Mouse (Mus musculus): ENCODE data around the gene B3gnt2. TPM values are rescaled to one million over a fixed set of nuclear protein-coding genes. Genes with fewer than 3 reads are reported as not detected.
"Not testable (repeated sequence)": the region's sequence is repeated elsewhere in the genome, so short reads cannot be mapped to it uniquely, and the experiment has no call there.

The B3gnt2 gene
- polyA plus RNA-seq, 1 experiment from 2014 or later, result 1.9 TPM

GRCm38 (mm10) chr11:22755180-22755579 is 105.6 kb downstream of the B3gnt2 start:
- H3K27ac ChIP-seq, result no peak overlapping the region
- WGBS, result 97% methylated on average over 1 of the region's 1 CpGs
- H3K4me2 ChIP-seq (replicated peaks), result no peak overlapping the region
- no peak overlapping the region for H3K9ac ChIP-seq (replicated peaks)
- no peaks in the 10 kb centered on the region for H3K36me3 ChIP-seq
- H3K27me3 ChIP-seq, result no peaks in the 10 kb centered on the region
- no peak overlapping the region for H3K4me3 ChIP-seq (replicated peaks)
- H3K4me1 ChIP-seq (replicated peaks), result no peaks in the 10 kb centered on the region
- H3K9me3 ChIP-seq, result no peaks in the 10 kb centered on the region
- ATAC-seq, result no peak

GRCm38 (mm10) chr11:22752596-22752995 is 108.2 kb downstream of the B3gnt2 start:
- Histone ChIP-seq H3K4me1 (replicated peaks) (no peaks in the 10 kb centered on the region), H3K4me2 (replicated peaks) (no peak overlapping the region), H3K27ac (no peak overlapping the region), H3K9ac (replicated peaks) (no peak overlapping the region), H3K36me3 (no peaks in the 10 kb centered on the region), H3K4me3 (replicated peaks) (no peak overlapping the region), H3K9me3 (no peaks in the 10 kb centered on the region), H3K27me3 (no peaks in the 10 kb centered on the region)
- no peak for ATAC-seq
- WGBS, result 50% methylated on average over 5 of the region's 5 CpGs

DNA sequence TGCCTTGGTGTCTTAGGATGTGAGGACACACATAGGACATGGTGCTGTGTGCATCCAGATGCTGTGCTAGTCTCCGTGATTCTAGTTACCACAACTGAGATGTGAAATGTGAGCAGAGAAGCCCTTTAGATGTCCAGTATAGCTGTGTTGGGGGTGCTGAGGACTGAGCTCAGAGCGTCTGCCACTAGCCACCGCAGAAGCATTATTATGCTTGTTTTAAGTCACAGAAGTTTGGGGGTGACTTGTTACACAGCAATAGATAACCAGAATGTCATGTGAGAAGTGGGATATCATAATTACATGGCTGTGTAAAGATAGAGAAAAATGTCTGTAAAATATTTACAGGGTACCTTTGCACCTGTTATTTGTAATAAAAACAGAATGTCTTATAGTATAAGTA is 109.2 kb downstream of the B3gnt2 start:
- Histone ChIP-seq H3K36me3 (no peaks in the 10 kb centered on the region), H3K4me1 (replicated peaks) (no peaks in the 10 kb centered on the region), H3K4me3 (replicated peaks) (no peak overlapping the region), H3K9ac (replicated peaks) (no peak overlapping the region), H3K27me3 (no peaks in the 10 kb centered on the region), H3K9me3 (0 out of 2 replicates have a peak, but pooled peaks cover 2% of the 10 kb centered on the region), H3K4me2 (replicated peaks) (no peak overlapping the region), H3K27ac (no peak overlapping the region)
- 91% methylated on average over 3 of the region's 3 CpGs for WGBS
- no peak for ATAC-seq

DNA sequence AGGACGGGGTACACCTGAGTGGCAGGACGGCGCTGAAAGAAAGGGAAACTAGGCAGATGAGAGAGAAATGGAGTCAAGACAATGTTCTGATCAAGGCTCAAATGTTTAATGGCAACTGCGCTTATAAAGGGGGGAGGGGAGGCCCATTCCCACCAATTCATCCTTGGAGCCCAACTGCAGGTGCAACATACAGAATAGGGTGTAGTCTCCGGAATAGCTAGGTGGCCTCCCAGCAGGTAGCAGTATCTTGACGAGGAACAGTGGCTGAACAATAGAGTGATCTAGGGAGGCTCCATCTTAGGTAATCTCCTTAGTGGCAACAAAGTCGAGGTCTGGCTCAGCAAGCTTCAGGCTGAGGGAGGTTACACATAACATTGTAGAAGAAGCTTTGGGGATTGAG is 113.4 kb downstream of the B3gnt2 start:
- Histone ChIP-seq H3K4me3 (replicated peaks) (no peak overlapping the region), H3K9ac (replicated peaks) (no peak overlapping the region), H3K9me3 (peaks cover 12% of the 10 kb centered on the region; the same call in 1 of the 2 replicates), H3K4me1 (replicated peaks) (peaks cover 4% of the 10 kb centered on the region; the same call in 1 of the 2 replicates), H3K4me2 (replicated peaks) (no peak overlapping the region), H3K27me3 (no peaks in the 10 kb centered on the region), H3K27ac (no peak overlapping the region), H3K36me3 (no peaks in the 10 kb centered on the region)
- WGBS, result 67% methylated on average over 7 of the region's 7 CpGs
- ATAC-seq, result no peak

GRCm38 (mm10) chr11:22745356-22745755 is 115.4 kb downstream of the B3gnt2 start:
- Histone ChIP-seq H3K36me3 (no peaks in the 10 kb centered on the region), H3K4me1 (replicated peaks) (peaks cover 13% of the 10 kb centered on the region), H3K9ac (replicated peaks) (no peak overlapping the region), H3K27ac (no peak overlapping the region), H3K4me2 (replicated peaks) (no peak overlapping the region), H3K27me3 (no peaks in the 10 kb centered on the region), H3K4me3 (replicated peaks) (no peak overlapping the region), H3K9me3 (peaks cover 12% of the 10 kb centered on the region; the same call in 1 of the 2 replicates)
- no peak for ATAC-seq

DNA sequence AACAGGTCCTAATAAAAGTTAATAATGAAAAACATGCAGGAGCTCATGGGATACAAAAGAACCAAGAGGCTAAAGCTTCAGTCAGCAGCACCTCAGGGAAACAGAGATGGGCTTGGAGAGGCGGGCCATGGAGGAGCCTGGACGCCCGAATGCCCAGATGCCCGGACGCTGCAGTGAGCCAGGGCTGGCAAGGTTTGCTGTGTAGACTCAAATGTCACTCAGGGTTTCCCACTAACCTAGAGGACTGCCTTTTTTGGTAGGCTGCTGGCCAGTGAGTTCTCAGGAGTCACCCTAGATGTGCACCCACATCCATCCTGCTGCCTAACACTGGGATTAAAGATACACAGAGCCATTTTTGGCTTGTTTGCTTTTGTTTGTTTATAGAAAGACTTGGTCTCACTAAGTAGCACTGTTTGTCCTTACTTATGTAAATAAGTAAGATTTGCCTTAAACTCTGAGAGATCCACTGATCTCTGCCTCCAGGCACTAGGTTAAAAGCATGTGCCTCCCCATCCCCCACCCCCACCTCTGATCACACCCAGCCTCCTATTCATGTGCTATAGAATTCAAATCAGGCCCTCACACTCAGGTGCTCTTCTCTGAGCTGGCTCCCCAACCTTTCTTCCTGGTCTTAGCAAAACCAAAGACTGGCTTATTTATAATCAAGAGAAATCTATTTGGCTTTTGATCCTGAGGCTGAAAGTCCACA is 117.0 kb downstream of the B3gnt2 start:
- Histone ChIP-seq H3K9ac (replicated peaks) (no peak overlapping the region), H3K4me3 (replicated peaks) (no peak overlapping the region), H3K27ac (no peak overlapping the region), H3K27me3 (peaks cover 5% of the 10 kb centered on the region; the same call in 1 of the 2 replicates), H3K4me1 (replicated peaks) (peaks cover 13% of the 10 kb centered on the region), H3K9me3 (peaks cover 12% of the 10 kb centered on the region; the same call in 1 of the 2 replicates), H3K4me2 (replicated peaks) (no peak overlapping the region), H3K36me3 (no peaks in the 10 kb centered on the region)
- no peak for ATAC-seq
- WGBS, result 97% methylated on average over 5 of the region's 5 CpGs

DNA sequence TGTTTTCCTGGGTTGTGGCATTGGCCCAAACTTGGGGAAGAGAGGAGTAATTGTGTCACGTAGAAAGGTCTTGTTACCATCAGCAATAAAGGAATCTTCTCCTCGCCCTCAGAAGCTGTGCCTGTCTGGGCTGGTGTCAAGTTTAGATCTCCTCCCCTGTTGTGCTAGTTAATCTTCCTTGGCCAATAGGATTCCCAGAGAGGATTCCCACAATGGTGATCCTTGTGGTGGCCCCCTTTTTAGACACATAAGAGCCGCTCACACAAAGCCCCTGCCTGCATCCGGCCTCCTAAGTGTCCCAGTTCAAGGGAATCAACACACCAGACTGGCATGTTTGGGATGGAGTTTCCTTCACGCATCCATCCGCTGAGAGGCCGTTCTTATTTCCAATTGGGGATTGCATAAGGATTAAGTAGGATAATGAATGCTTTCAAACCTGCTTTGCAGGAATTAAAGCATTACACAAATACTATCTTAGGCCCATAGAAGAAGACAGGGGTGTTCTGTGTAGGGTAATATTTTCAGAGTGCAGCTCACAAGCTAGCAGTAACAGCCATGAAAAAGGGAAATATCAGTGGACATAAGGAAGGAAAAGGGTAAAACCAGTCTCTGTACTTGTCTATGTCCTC is 118.6 kb downstream of the B3gnt2 start:
- H3K9me3 ChIP-seq, result peaks cover 12% of the 10 kb centered on the region; the same call in 1 of the 2 replicates
- ATAC-seq, result peak; percentile 73
- peak overlapping the region; percentile 53; the same call in 1 of the 2 replicates for H3K27ac ChIP-seq
- no peak overlapping the region for H3K4me2 ChIP-seq (replicated peaks)
- H3K4me3 ChIP-seq (replicated peaks), result no peak overlapping the region
- peaks cover 13% of the 10 kb centered on the region for H3K4me1 ChIP-seq (replicated peaks)
- H3K36me3 ChIP-seq, result no peaks in the 10 kb centered on the region
- H3K27me3 ChIP-seq, result peaks cover 5% of the 10 kb centered on the region; the same call in 1 of the 2 replicates
- 10% methylated on average over 7 of the region's 7 CpGs for WGBS
- no peak overlapping the region for H3K9ac ChIP-seq (replicated peaks)

GRCm38 (mm10) chr11:22741436-22741835 is 119.3 kb downstream of the B3gnt2 start:
- no peak overlapping the region for H3K4me3 ChIP-seq (replicated peaks)
- H3K4me2 ChIP-seq (replicated peaks), result no peak overlapping the region
- H3K9me3 ChIP-seq, result peaks cover 9% of the 10 kb centered on the region; the same call in 1 of the 2 replicates
- no peak overlapping the region for H3K9ac ChIP-seq (replicated peaks)
- no peak overlapping the region for H3K27ac ChIP-seq
- no peak for ATAC-seq
- WGBS, result 67% methylated on average over 3 of the region's 3 CpGs
- H3K36me3 ChIP-seq, result no peaks in the 10 kb centered on the region
- peaks cover 13% of the 10 kb centered on the region for H3K4me1 ChIP-seq (replicated peaks)
- peaks cover 5% of the 10 kb centered on the region; the same call in 1 of the 2 replicates for H3K27me3 ChIP-seq

GRCm38 (mm10) chr11:22739497-22740288 is 121.1 kb downstream of the B3gnt2 start:
- Histone ChIP-seq H3K4me2 (replicated peaks) (no peak overlapping the region), H3K27me3 (peaks cover 5% of the 10 kb centered on the region; the same call in 1 of the 2 replicates), H3K36me3 (no peaks in the 10 kb centered on the region), H3K4me1 (replicated peaks) (peaks cover 13% of the 10 kb centered on the region), H3K27ac (no peak overlapping the region), H3K9ac (replicated peaks) (no peak overlapping the region), H3K9me3 (no peaks in the 10 kb centered on the region), H3K4me3 (replicated peaks) (no peak overlapping the region)
- ATAC-seq, result no peak
- 81% methylated on average over 5 of the region's 5 CpGs for WGBS

DNA sequence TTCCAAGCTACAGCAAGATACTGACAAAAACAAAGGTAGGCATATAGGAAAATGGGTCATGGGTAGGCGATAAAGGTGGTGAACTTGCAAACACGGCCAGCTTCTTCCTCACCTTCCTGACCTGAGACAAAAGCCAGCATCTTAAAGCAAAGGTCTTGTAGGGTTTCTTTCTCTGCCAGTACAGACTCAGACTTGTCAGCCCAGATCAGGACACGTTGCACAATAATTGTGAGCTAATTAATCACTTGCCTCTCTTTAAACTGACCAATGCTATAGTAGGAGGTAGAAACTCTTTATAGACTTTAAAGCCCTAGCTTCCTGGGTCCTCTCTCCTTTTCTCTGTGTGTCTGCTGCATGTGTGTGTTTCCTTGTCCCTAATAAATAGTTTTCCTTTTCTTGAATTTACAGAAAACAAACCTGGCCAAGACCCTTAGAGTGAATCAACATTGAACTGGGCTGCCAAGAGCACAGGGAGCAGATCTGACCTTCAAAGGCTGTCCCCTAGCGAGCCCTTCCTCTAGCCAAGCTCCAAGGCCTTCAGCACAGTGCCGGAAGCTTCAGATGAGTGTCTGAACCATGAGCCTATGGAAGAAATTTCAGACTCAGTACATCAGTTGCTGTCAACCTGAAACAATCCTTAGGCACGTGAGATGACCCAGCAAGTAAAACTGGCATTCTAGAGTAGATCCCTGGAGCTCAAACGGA is 124.1 kb downstream of the B3gnt2 start:
- no peaks in the 10 kb centered on the region for H3K9me3 ChIP-seq
- no peak for ATAC-seq
- no peak overlapping the region for H3K4me2 ChIP-seq (replicated peaks)
- H3K36me3 ChIP-seq, result no peaks in the 10 kb centered on the region
- H3K27me3 ChIP-seq, result peaks cover 5% of the 10 kb centered on the region; the same call in 1 of the 2 replicates
- H3K4me3 ChIP-seq (replicated peaks), result no peak overlapping the region
- H3K27ac ChIP-seq, result no peak overlapping the region
- no peak overlapping the region for H3K9ac ChIP-seq (replicated peaks)
- 86% methylated on average over 7 of the region's 7 CpGs for WGBS
- H3K4me1 ChIP-seq (replicated peaks), result peaks cover 2% of the 10 kb centered on the region

DNA sequence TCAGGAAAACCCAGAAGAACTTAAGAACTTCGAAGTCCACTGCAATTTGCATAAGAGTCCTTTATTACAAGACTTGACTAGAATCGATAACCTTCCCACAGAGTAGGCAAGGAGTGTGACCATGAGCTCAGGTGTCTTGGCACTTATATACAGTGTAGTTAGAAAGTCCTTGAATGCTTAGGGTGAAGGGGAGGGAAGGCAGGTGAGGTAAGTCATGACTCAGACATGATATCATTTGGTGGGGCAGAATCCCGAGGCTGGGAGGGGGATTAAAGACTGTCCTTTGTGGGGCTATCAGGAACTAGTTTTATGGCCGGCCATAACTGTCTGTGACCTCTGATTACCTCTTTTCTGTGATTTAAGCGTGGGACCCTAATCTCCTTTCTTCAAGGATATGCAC is 125.6 kb downstream of the B3gnt2 start:
- not testable (repeated sequence) for ATAC-seq; H3K27me3 ChIP-seq; H3K4me3 ChIP-seq (replicated peaks); H3K36me3 ChIP-seq; H3K4me1 ChIP-seq (replicated peaks); H3K27ac ChIP-seq; H3K9ac ChIP-seq (replicated peaks); H3K9me3 ChIP-seq; H3K4me2 ChIP-seq (replicated peaks)
- WGBS, result 82% methylated on average over 5 of the region's 5 CpGs

Data from midbrain, embryonic 13.5 days (tissue).